Mouse (Mus musculus) C2C12 (cell line): ENCODE measurements around the gene Sun5.

ENCODE experiments used
- CEBPB ChIP-seq: IDR thresholded peaks from one replicate; pipeline ENCODE4 v1.6.1; 2011; ENCODE audit warnings: low read depth, mild to moderate bottlenecking, control low read depth, moderate library complexity
- CTCF ChIP-seq: IDR thresholded peaks from one replicate; pipeline ENCODE4 v1.5.1; 2011; ENCODE audit not compliant: control insufficient read depth, insufficient read depth, insufficient read length
- MAX ChIP-seq: IDR thresholded peaks from one replicate; pipeline ENCODE4 v1.6.1; 2011; ENCODE audit warnings: mild to moderate bottlenecking, control low read depth
- MYOD1 ChIP-seq: IDR thresholded peaks from one replicate; pipeline ENCODE4 v1.6.1; 2011; ENCODE audit warnings: low read depth; ENCODE audit not compliant: control insufficient read depth, insufficient read length
- MYOG ChIP-seq: IDR thresholded peaks from one replicate; pipeline ENCODE4 v1.6.1; 2011; ENCODE audit not compliant: control insufficient read depth, insufficient read length; ENCODE audit errors: extremely low read depth
- USF1 ChIP-seq: IDR thresholded peaks from one replicate; pipeline ENCODE4 v1.6.1; 2011; ENCODE audit warnings: low read depth, mild to moderate bottlenecking, control low read depth, moderate library complexity

DNA sequence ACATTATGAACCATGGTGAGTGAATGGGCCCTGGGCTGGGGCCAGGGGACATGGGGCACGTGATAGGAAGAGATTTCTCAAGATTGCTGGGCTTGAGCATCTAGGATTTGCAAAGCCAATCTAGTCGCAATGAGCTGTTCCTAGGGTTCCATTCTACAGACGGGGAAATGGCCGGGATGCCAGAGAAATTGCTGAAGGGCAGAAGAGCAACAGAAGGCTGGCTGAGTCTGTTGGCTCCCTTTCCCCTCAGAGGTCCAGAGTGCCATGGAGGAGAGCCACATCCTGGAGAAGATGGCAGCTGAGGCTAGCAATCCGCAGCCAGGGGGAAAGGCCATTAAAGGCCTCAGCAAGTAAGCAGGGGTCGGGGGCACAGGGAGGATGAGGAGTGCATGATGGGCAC is 31.8 kb upstream of the Sun5 start:
- TF ChIP-seq CTCF (no peak), MYOG (no peak), USF1 (no peak), MAX (no peak), MYOD1 (no peak), CEBPB (no peak)
